Mouse (Mus musculus) forebrain, embryonic 10.5 days (tissue): Measurements from ENCODE around the gene 4932438H23Rik. TPM values are rescaled to one million over a fixed set of nuclear protein-coding genes. Genes with fewer than 3 reads are reported as not detected.
A peak's percentile ranks its signal among the peaks of the same experiment; 100 is the strongest.

Source experiments
- DNase-seq: peaks from one replicate; pipeline ENCODE4 v3.0.0-alpha.2; 2017; ENCODE audit warnings: low spot score; ENCODE audit errors: extremely low spot score
- H3K27ac ChIP-seq: fragments of 300-500 bp; sonication (generic); 2 replicates; pipeline ENCODE4 v1.5.1; 2016; ENCODE audit warnings: mild to moderate bottlenecking
- H3K27me3 ChIP-seq: fragments of 300-500 bp; sonication (generic); 2 replicates; pipeline ENCODE4 v1.6.1; 2016; ENCODE audit warnings: mild to moderate bottlenecking; ENCODE audit not compliant: poor library complexity, severe bottlenecking
- H3K36me3 ChIP-seq: fragments of 300-500 bp; sonication (generic); replicated peaks from 2 replicates; pipeline ENCODE4 v1.6.1; 2016; ENCODE audit warnings: mild to moderate bottlenecking, moderate library complexity
- H3K4me1 ChIP-seq: fragments of 300-500 bp; sonication (generic); 2 replicates; pipeline ENCODE4 v1.6.1; 2016
- H3K4me3 ChIP-seq: fragments of 300-500 bp; sonication (generic); 2 replicates; pipeline ENCODE4 v1.5.1; 2016; ENCODE audit warnings: mild to moderate bottlenecking, moderate library complexity
- H3K9me3 ChIP-seq: fragments of 300-500 bp; sonication (generic); 2 replicates; pipeline ENCODE4 v1.6.1; 2016; ENCODE audit warnings: mild to moderate bottlenecking, moderate library complexity
- WGBS: fragments of 180-500 bp; shearing (Covaris S2); methylation state at CpG from one replicate; pipeline ENCODE4 v1.1.7; 2016; 5-methylcytosine and 5-hydroxymethylcytosine counted together
- polyA plus RNA-seq: library from polyadenylated mRNA; unstranded; fragments of >200 nt; fragmentation: Nextera tagmentation; extraction: Ambion mirVana; gene quantifications from 2 replicates; pipeline ENCODE4 v1.2.1, GENCODE M21; 2016

Gene 4932438H23Rik
- polyA plus RNA-seq, 1 experiment from 2014 or later: 0.10 TPM

- WGBS: 45% methylated on average over 6 of the region's 6 CpGs
- no peak for DNase-seq
- Histone ChIP-seq H3K4me1 (peaks cover 14% of the 10 kb centered on the region), H3K27ac (no peak overlapping the region), H3K9me3 (peaks cover 6% of the 10 kb centered on the region), H3K4me3 (no peak overlapping the region), H3K27me3 (peaks cover 36% of the 10 kb centered on the region), H3K36me3 (no peaks in the 10 kb centered on the region)
Measured at GRCm38 (mm10) chr16:91119879-91120278, 25.0 kb upstream of the 4932438H23Rik start.

DNA sequence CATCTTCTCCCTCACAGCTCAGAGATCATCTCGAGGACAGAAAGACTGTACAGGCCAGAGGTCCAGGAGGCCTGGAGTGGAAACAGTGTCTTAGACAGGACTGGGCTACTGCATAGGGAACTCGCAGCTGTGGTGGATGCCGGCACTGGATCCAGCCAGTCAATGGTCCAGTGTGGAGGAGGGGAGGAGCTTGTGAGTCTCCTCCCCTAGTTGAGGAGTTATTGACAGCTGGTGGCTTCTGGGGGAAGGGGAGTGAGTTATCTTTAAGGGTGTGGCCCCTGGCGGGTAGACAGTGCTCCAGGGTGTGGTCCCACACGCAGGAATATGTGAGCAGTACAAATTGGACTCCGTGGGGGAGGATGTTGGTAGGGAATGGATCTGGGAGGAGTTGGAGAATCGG lies 21.8 kb upstream of the 4932438H23Rik start:
- H3K27ac ChIP-seq: no peak overlapping the region
- H3K27me3 ChIP-seq: peaks cover 35% of the 10 kb centered on the region
- H3K36me3 ChIP-seq: no peaks in the 10 kb centered on the region
- peaks cover 12% of the 10 kb centered on the region for H3K4me1 ChIP-seq
- H3K4me3 ChIP-seq: no peak overlapping the region
- H3K9me3 ChIP-seq: peaks cover 6% of the 10 kb centered on the region
- 78% methylated on average over 7 of the region's 7 CpGs for WGBS
- no peak for DNase-seq

DNA sequence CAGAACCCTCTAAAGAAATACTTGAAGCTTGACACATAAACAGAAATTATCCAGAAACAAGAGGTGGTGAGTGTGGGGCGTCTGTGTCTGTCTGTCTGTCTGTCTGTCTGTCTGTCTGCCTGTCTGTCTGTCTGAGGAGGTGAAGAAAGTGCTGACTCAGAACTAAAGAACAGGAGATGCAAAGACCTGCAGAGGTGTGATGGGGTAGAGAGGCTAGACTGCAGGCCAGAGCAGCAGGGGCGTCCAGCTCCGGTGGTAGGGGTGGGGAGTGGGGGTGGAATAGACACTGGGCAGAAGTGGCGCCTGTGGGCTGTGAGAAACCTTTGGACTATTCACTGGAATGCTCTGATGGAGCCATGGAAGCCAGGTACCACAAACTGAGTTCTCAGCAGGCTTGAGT lies 21.1 kb upstream of the 4932438H23Rik start:
- H3K4me1 ChIP-seq: peaks cover 12% of the 10 kb centered on the region
- H3K27me3 ChIP-seq: peaks cover 35% of the 10 kb centered on the region
- H3K36me3 ChIP-seq: no peaks in the 10 kb centered on the region
- WGBS: 89% methylated on average over 4 of the region's 4 CpGs
- H3K27ac ChIP-seq: no peak overlapping the region
- peaks cover 6% of the 10 kb centered on the region for H3K9me3 ChIP-seq
- DNase-seq: no peak
- no peak overlapping the region for H3K4me3 ChIP-seq

DNA sequence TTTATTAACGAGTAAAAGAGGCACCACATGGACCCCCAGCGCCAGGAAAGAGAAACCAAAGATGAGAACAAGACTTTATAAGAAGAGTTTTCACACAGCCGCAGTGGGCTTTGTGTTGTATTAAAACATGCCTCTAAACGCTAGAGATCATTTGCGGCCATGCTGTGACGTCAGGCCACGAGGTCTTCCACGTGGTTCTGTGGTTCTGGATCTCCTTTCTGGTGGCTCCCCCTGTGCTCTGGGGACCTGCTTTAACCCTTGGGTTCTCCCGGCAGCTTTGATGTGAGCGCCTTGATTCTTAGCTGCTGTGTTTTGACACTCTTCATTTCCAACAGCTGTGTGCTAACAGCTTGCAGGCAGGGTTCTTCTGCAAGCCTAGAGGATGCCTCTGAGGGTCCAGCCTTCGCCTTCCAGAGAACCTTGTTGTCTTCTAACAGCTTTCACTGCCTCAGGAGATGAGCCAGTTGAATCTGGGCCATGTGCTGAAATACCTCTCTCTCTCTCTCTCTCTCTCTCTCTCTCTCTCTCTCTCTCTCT lies 16.1 kb upstream of the 4932438H23Rik start:
- WGBS: 70% methylated on average over 11 of the region's 11 CpGs
- Histone ChIP-seq H3K9me3 (peaks cover 17% of the 10 kb centered on the region), H3K4me3 (no peak overlapping the region), H3K27ac (no peak overlapping the region), H3K36me3 (no peaks in the 10 kb centered on the region), H3K4me1 (peaks cover 18% of the 10 kb centered on the region), H3K27me3 (peaks cover 42% of the 10 kb centered on the region)
- DNase-seq: no peak

DNA sequence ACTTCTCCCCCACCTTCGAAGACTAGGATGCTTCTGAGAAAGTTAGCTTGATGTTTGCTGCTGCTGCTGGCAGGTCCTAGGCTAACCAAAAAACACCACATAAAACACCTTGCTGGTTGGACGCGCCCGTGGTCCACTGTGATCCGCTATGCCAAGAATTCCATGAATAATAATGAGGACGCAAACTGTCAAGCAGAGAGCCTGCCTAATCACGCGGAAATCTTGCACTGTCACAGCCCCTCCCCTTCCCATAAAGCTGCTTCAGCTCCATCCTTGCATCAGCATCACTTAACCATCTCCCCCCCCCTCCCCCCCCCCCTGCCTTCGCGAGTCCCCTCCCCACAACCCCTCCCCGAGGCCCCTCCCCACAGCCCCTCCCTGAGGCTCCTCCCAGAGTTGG lies 12.7 kb upstream of the 4932438H23Rik start:
- peaks cover 17% of the 10 kb centered on the region for H3K9me3 ChIP-seq
- no peaks in the 10 kb centered on the region for H3K36me3 ChIP-seq
- DNase-seq: no peak
- no peak overlapping the region for H3K4me3 ChIP-seq
- peaks cover 64% of the 10 kb centered on the region for H3K27me3 ChIP-seq
- H3K27ac ChIP-seq: no peak overlapping the region
- whole genome bisulfite sequencing: 78% methylated on average over 9 of the region's 11 CpGs
- H3K4me1 ChIP-seq: peaks cover 49% of the 10 kb centered on the region

- peaks cover 69% of the 10 kb centered on the region for H3K27me3 ChIP-seq
- peaks cover 56% of the 10 kb centered on the region for H3K4me1 ChIP-seq
- peak; percentile 69 for DNase-seq
- H3K4me3 ChIP-seq: peak overlapping the region; percentile 26; the same call in 1 of the 2 replicates
- H3K27ac ChIP-seq: peak overlapping the region; percentile 77
- whole genome bisulfite sequencing: 14% methylated on average over 13 of the region's 13 CpGs
- peaks cover 17% of the 10 kb centered on the region for H3K9me3 ChIP-seq
- no peaks in the 10 kb centered on the region for H3K36me3 ChIP-seq
Measured at GRCm38 (mm10) chr16:91105481-91106051, 10.6 kb upstream of the 4932438H23Rik start.

- Histone ChIP-seq H3K27me3 (peaks cover 75% of the 10 kb centered on the region), H3K27ac (peak overlapping the region; percentile 77), H3K36me3 (no peaks in the 10 kb centered on the region), H3K4me3 (peak overlapping the region; percentile 26; the same call in 1 of the 2 replicates), H3K4me1 (peaks cover 63% of the 10 kb centered on the region), H3K9me3 (peaks cover 17% of the 10 kb centered on the region)
- 15% methylated on average over 10 of the region's 10 CpGs for WGBS
- no peak for DNase-seq
Measured at GRCm38 (mm10) chr16:91104821-91105480, 10.0 kb upstream of the 4932438H23Rik start.

GRCm38 (mm10) chr16:91103386-91103785 lies 8.5 kb upstream of the 4932438H23Rik start:
- no peak overlapping the region for H3K4me3 ChIP-seq
- peaks cover 90% of the 10 kb centered on the region for H3K27me3 ChIP-seq
- peaks cover 11% of the 10 kb centered on the region for H3K9me3 ChIP-seq
- peaks cover 78% of the 10 kb centered on the region for H3K4me1 ChIP-seq
- no peaks in the 10 kb centered on the region for H3K36me3 ChIP-seq
- H3K27ac ChIP-seq: peak overlapping the region; percentile 77
- no peak for DNase-seq
- 72% methylated on average over 14 of the region's 14 CpGs for WGBS

DNA sequence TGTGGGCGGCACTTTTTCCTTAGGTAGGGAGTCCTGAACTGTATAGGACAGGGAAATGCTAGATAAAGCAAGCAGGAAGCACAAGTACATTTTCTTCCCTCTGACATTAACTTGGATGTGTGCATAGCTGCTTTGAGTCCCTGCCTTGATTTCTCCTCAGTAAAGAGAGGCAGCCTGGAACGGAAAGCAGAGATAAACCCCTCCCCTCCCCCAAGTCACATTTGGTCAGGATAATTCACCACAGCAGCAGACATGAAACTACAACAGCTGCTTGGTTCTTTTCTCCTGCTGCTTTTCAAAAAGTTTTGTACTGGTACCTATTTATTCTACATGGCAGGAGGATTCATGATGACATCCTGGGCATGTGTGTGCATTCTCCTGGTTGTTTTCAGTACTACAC lies 5.6 kb upstream of the 4932438H23Rik start:
- H3K4me1 ChIP-seq: peaks cover 61% of the 10 kb centered on the region
- H3K4me3 ChIP-seq: no peak overlapping the region
- H3K36me3 ChIP-seq: no peaks in the 10 kb centered on the region
- 79% methylated on average over 2 of the region's 2 CpGs for WGBS
- H3K27me3 ChIP-seq: peaks cover 96% of the 10 kb centered on the region
- peak overlapping the region; percentile 85; the same call in 1 of the 2 replicates for H3K27ac ChIP-seq
- no peaks in the 10 kb centered on the region for H3K9me3 ChIP-seq
- DNase-seq: no peak

- H3K4me1 ChIP-seq: peaks cover 54% of the 10 kb centered on the region
- 33% methylated on average over 16 of the region's 16 CpGs for WGBS
- H3K4me3 ChIP-seq: peak overlapping the region; percentile 36
- H3K27ac ChIP-seq: peak overlapping the region; percentile 85
- DNase-seq: peak; percentile 59
- H3K9me3 ChIP-seq: no peaks in the 10 kb centered on the region
- no peaks in the 10 kb centered on the region for H3K36me3 ChIP-seq
- H3K27me3 ChIP-seq: peaks cover 92% of the 10 kb centered on the region
Measured at GRCm38 (mm10) chr16:91099444-91100065, 4.6 kb upstream of the 4932438H23Rik start.

GRCm38 (mm10) chr16:91097858-91098257 lies 2.9 kb upstream of the 4932438H23Rik start:
- Histone ChIP-seq H3K27ac (no peak overlapping the region), H3K27me3 (peaks cover 78% of the 10 kb centered on the region), H3K36me3 (no peaks in the 10 kb centered on the region), H3K4me3 (no peak overlapping the region), H3K4me1 (peaks cover 39% of the 10 kb centered on the region), H3K9me3 (no peaks in the 10 kb centered on the region)
- 93% methylated on average over 11 of the region's 11 CpGs for WGBS
- DNase-seq: no peak

GRCm38 (mm10) chr16:91096984-91097506 lies 2.1 kb upstream of the 4932438H23Rik start:
- DNase-seq: no peak
- peaks cover 70% of the 10 kb centered on the region for H3K27me3 ChIP-seq
- H3K4me3 ChIP-seq: no peak overlapping the region

More at GRCm38 (mm10) chr16:91096984-91097506, 2.1 kb upstream of the 4932438H23Rik start:
- H3K27ac ChIP-seq: no peak overlapping the region
- 85% methylated on average over 4 of the region's 4 CpGs for WGBS
- H3K9me3 ChIP-seq: no peaks in the 10 kb centered on the region
- peaks cover 39% of the 10 kb centered on the region for H3K4me1 ChIP-seq
- H3K36me3 ChIP-seq: no peaks in the 10 kb centered on the region
